ENCODE assay signal across 27 mouse cellular contexts in the genomic region with DNA sequence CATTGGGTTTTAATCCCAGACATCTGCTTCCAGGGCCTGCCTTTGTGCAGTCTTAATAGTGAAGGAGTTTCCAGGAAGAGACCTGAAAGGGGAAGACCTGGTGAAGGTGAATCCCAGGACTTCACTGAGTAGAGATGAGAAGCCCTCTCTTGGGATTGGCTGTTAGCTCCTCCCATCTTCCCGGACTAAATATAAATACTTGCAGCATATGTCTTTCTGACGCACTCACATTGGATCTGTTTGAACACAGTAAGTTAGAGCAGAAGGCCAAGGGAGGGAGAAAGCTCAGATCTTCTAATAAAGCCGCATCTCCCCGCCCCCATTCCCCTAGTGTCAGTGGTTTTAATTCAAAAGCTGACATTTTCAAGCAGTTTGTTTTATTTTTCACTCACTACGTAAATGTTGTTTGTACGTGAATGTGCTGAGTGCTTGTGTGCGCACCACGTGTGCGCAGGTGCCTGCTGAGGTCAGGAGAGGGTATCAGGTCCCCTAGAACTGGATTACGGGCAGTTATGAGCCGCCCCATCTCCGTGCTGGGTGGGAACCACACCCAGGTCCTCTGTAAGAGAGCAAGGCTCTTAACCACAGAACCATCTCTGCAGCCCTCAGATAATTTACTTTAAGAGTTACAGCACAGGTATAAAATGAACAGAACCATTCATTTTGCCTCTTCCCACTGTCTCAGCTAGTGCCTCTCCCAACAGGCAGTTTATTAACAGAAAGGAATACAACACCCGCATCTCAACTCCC.
DNase-seq lines count a peak whose midpoint lies in the region; ATAC-seq and TF ChIP-seq lines count a peak whose summit lies in the region.
"Had no signal": no experiment of that assay in that cellular context is flagged by ENCODE, and none has a peak within 500 bp of the region (broad histone marks: within the 10 kb centered on the region; RNA-seq: fewer than 3 reads in every experiment).

No protein-coding gene starts in this region.

- 71% methylated on average over 13 of the region's 13 CpGs for WGBS in stomach, embryonic 16.5 days
- WGBS in stomach, postnatal 0 days: 74% methylated on average over 13 of the region's 13 CpGs
- WGBS in liver, embryonic 13.5 days (ENCODE audit: insufficient replicate concordance): 55% methylated on average over 13 of the region's 13 CpGs
- WGBS in olfactory bulb, adult 2 months: 69% methylated on average over 13 of the region's 13 CpGs
- WGBS in midbrain, embryonic 10.5 days: 91% methylated on average over 13 of the region's 13 CpGs

- H3K9ac ChIP-seq in stomach, embryonic 16.5 days (ENCODE audit: low read length): no peak overlapping the region
- no peak overlapping the region for H3K9ac ChIP-seq in stomach, postnatal 0 days (ENCODE audit: low read length)
- H3K9ac ChIP-seq in liver, embryonic 13.5 days: no peak overlapping the region
- H3K9ac ChIP-seq: forebrain, embryonic 12.5 days; hindbrain, embryonic 13.5 days; limb, embryonic 13.5 days had no signal

- no peak overlapping the region for H3K4me2 ChIP-seq in stomach, embryonic 16.5 days (ENCODE audit: low read depth, low read length)
- H3K4me2 ChIP-seq in stomach, postnatal 0 days (replicated peaks; ENCODE audit: low read depth): no peak overlapping the region
- no peak overlapping the region for H3K4me2 ChIP-seq in liver, embryonic 13.5 days
- H3K4me2 ChIP-seq: forebrain, embryonic 12.5 days; hindbrain, embryonic 13.5 days; limb, embryonic 13.5 days had no signal

- H3K4me3 ChIP-seq in layer of hippocampus, adult 2 months: no peak overlapping the region
- no peak overlapping the region for H3K4me3 ChIP-seq in stomach, embryonic 16.5 days (replicated peaks; ENCODE audit: low read length)
- no peak overlapping the region for H3K4me3 ChIP-seq in stomach, postnatal 0 days (ENCODE audit: low read depth, low read length)
- no peak overlapping the region for H3K4me3 ChIP-seq in liver, embryonic 13.5 days (replicated peaks)
- no peak overlapping the region for H3K4me3 ChIP-seq in olfactory bulb, adult 2 months (ENCODE audit: insufficient read depth, low read depth, low read length)
- H3K4me3 ChIP-seq in midbrain, embryonic 10.5 days: no peak overlapping the region
- H3K4me3 ChIP-seq: erythroblast, embryonic 14.5 days; forebrain, embryonic 12.5 days; heart, embryonic 10.5 days; hindbrain, embryonic 13.5 days; limb, embryonic 13.5 days had no signal

- peak; percentile 2; the same call in 1 of the 2 replicates for ATAC-seq in stomach, embryonic 16.5 days (ENCODE audit: insufficient read depth, low FRiP score)
- no peak for ATAC-seq in stomach, postnatal 0 days (ENCODE audit: low FRiP score, low TSS enrichment)
- ATAC-seq in liver, embryonic 13.5 days (ENCODE audit: low read depth): peak; percentile 72
- no peak for ATAC-seq in granulocyte monocyte progenitor cell, adult 5-6 weeks (replicated peaks; ENCODE audit: poor library complexity, severe bottlenecking)
- ATAC-seq: CD4-positive, CD25-positive, alpha-beta regulatory T cell, adult 4 months; intestine, embryonic 16.5 days had no signal

- H3K36me3 ChIP-seq in stomach, embryonic 16.5 days (ENCODE audit: control insufficient read depth, insufficient read depth, low read length): no peaks in the 10 kb centered on the region
- no peaks in the 10 kb centered on the region for H3K36me3 ChIP-seq in stomach, postnatal 0 days (ENCODE audit: control insufficient read depth, insufficient read depth, low read length)
- H3K36me3 ChIP-seq in liver, embryonic 13.5 days: no peaks in the 10 kb centered on the region
- no peaks in the 10 kb centered on the region for H3K36me3 ChIP-seq in midbrain, embryonic 10.5 days
- H3K36me3 ChIP-seq: forebrain, embryonic 12.5 days; heart, embryonic 10.5 days; hindbrain, embryonic 13.5 days; limb, embryonic 13.5 days had no signal

- peak overlapping the region; percentile 71; the same call in 1 of the 2 replicates for H3K27ac ChIP-seq in layer of hippocampus, adult 2 months
- H3K27ac ChIP-seq in stomach, embryonic 16.5 days (ENCODE audit: low read length): no peak overlapping the region
- no peak overlapping the region for H3K27ac ChIP-seq in stomach, postnatal 0 days (replicated peaks)
- H3K27ac ChIP-seq in liver, embryonic 13.5 days: no peak overlapping the region
- H3K27ac ChIP-seq in olfactory bulb, adult 2 months (ENCODE audit: insufficient read depth, low read depth, low read length): peak overlapping the region; percentile 12; the same call in 1 of the 2 replicates
- H3K27ac ChIP-seq in midbrain, embryonic 10.5 days (replicated peaks): no peak overlapping the region
- H3K27ac ChIP-seq: forebrain, embryonic 12.5 days; heart, embryonic 10.5 days; limb, embryonic 13.5 days had no signal

- no peaks in the 10 kb centered on the region for H3K9me3 ChIP-seq in stomach, embryonic 16.5 days (replicated peaks; ENCODE audit: control insufficient read depth, low read length)
- H3K9me3 ChIP-seq in stomach, postnatal 0 days (ENCODE audit: control insufficient read depth, low read length): no peaks in the 10 kb centered on the region
- H3K9me3 ChIP-seq in liver, embryonic 13.5 days (replicated peaks): no peaks in the 10 kb centered on the region
- H3K9me3 ChIP-seq in midbrain, embryonic 10.5 days (replicated peaks): no peaks in the 10 kb centered on the region
- H3K9me3 ChIP-seq: forebrain, embryonic 12.5 days; heart, embryonic 10.5 days; hindbrain, embryonic 13.5 days; limb, embryonic 13.5 days had no signal

- H3K27me3 ChIP-seq in stomach, embryonic 16.5 days (ENCODE audit: control insufficient read depth, insufficient read depth, low read length): no peaks in the 10 kb centered on the region
- no peaks in the 10 kb centered on the region for H3K27me3 ChIP-seq in stomach, postnatal 0 days (ENCODE audit: control insufficient read depth, insufficient read depth, low read length)
- peaks cover 10% of the 10 kb centered on the region for H3K27me3 ChIP-seq in liver, embryonic 13.5 days
- peaks cover 18% of the 10 kb centered on the region for H3K27me3 ChIP-seq in midbrain, embryonic 10.5 days (ENCODE audit: low read depth, poor library complexity, severe bottlenecking)
- H3K27me3 ChIP-seq: hindbrain, embryonic 13.5 days had no signal

- no peak for TF ChIP-seq POLR2A in olfactory bulb, adult 2 months (IDR thresholded peaks at IDR 0.05; ENCODE audit: insufficient read depth, low read depth, low read length)

- TF ChIP-seq EP300 in stomach, postnatal 0 days (optimal IDR thresholded peaks at IDR 0.05): no peak

- TF ChIP-seq CTCF in layer of hippocampus, adult 2 months (conservative IDR thresholded peaks at IDR 0.05): no peak
- TF ChIP-seq CTCF in stomach, postnatal 0 days (IDR thresholded peaks at IDR 0.05; ENCODE audit: low read depth): no peak
- TF ChIP-seq CTCF in olfactory bulb, adult 2 months (IDR thresholded peaks at IDR 0.05; ENCODE audit: insufficient read depth, low read depth, low read length): no peak

- DNase-seq in layer of hippocampus, adult 2 months (ENCODE audit: low spot score in 2 of 2): no peak
- no peak for DNase-seq in layer of hippocampus, adult 11-12 months (ENCODE audit: low spot score)
- DNase-seq in stomach, postnatal 0 days (ENCODE audit: low spot score): no peak
- no peak for DNase-seq in liver, embryonic 13.5 days
- DNase-seq in midbrain, embryonic 10.5 days (ENCODE audit: low spot score): no peak
- DNase-seq: adrenal gland, adult 8-10 months; gastrocnemius, postnatal 14 days; heart, adult 11 months; heart, postnatal 36 days; kidney, adult 8-10 months; kidney, postnatal 10 days; lung, adult 18-20 months; lung, postnatal 10 days; midbrain, embryonic 14.5 days; right cerebral cortex, adult 18-20 months; spleen, adult 18-20 months; thymus, adult 2 months had no signal

- H3K4me1 ChIP-seq in stomach, embryonic 16.5 days (ENCODE audit: control insufficient read depth, insufficient read depth, low read length): no peaks in the 10 kb centered on the region
- H3K4me1 ChIP-seq in stomach, postnatal 0 days (replicated peaks; ENCODE audit: control insufficient read depth, insufficient read depth): no peaks in the 10 kb centered on the region
- H3K4me1 ChIP-seq in liver, embryonic 13.5 days (replicated peaks): peaks cover 15% of the 10 kb centered on the region; the same call in 1 of the 2 replicates
- H3K4me1 ChIP-seq in olfactory bulb, adult 2 months (ENCODE audit: control insufficient read depth, insufficient read depth, low read length): peaks cover 61% of the 10 kb centered on the region
- peaks cover 24% of the 10 kb centered on the region for H3K4me1 ChIP-seq in midbrain, embryonic 10.5 days

Comparison
In these comparisons a context has a peak if more than half of its experiments do, and no peak if none do; other contexts are left out.
1. ATAC-seq: peak in stomach, embryonic 16.5 days (single experiment) and liver, embryonic 13.5 days (single experiment); none in stomach, postnatal 0 days (single experiment) and granulocyte monocyte progenitor cell, adult 5-6 weeks (single experiment).
2. H3K27ac ChIP-seq: peak in layer of hippocampus, adult 2 months (single experiment) and olfactory bulb, adult 2 months (single experiment); none in stomach, embryonic 16.5 days (single experiment), stomach, postnatal 0 days (single experiment), liver, embryonic 13.5 days (single experiment) and midbrain, embryonic 10.5 days (single experiment).